Mouse (Mus musculus) neural tube, embryonic 11.5 days (tissue): Measurements from ENCODE around the gene Olfr1217. TPM values are rescaled to one million over a fixed set of nuclear protein-coding genes. Genes with fewer than 3 reads are reported as not detected.

Experiments used
- polyA plus RNA-seq: library from polyadenylated mRNA; unstranded; fragments of >200 nt; fragmentation: Nextera tagmentation; extraction: Ambion mirVana; gene quantifications from 2 replicates; pipeline ENCODE4 v1.2.1, GENCODE M21; 2014

The Olfr1217 gene
- polyA plus RNA-seq, 1 experiment from 2014 or later: not detected

Other genes with a start within 250 kb of the Olfr1217 start
- not detected in 2 replicates for gene Olfr1201, start 239.0 kb downstream of the Olfr1217 start, polyA plus RNA-seq
- gene Olfr1202, start 217.6 kb downstream of the Olfr1217 start, polyA plus RNA-seq: not detected in 2 replicates
- gene Olfr1205, start 202.3 kb downstream of the Olfr1217 start, polyA plus RNA-seq: not detected in 2 replicates
- gene Olfr1204, start 182.8 kb downstream of the Olfr1217 start, polyA plus RNA-seq: not detected in 2 replicates
- gene Olfr1206, start 168.8 kb downstream of the Olfr1217 start, polyA plus RNA-seq: not detected in 2 replicates
- gene Olfr1208, start 129.8 kb downstream of the Olfr1217 start, polyA plus RNA-seq: not detected in 2 replicates
- gene Olfr1209, start 116.9 kb downstream of the Olfr1217 start, polyA plus RNA-seq: not detected in 2 replicates
- not detected in 2 replicates for gene Olfr1211, start 94.0 kb downstream of the Olfr1217 start, polyA plus RNA-seq
- gene Olfr1212, start 78.1 kb downstream of the Olfr1217 start, polyA plus RNA-seq: not detected in 2 replicates
- gene Gm13762, start 51.8 kb downstream of the Olfr1217 start, polyA plus RNA-seq: not detected in 2 replicates
- gene Olfr1214, start 39.4 kb downstream of the Olfr1217 start, polyA plus RNA-seq: not detected in 2 replicates
- not detected in 2 replicates for gene Olfr1215, start 25.1 kb downstream of the Olfr1217 start, polyA plus RNA-seq
- not detected in 2 replicates for gene Olfr1216, start 13.7 kb downstream of the Olfr1217 start, polyA plus RNA-seq
- gene Olfr1218, start 29.1 kb upstream of the Olfr1217 start, polyA plus RNA-seq: not detected in 2 replicates
- gene Olfr1219, start 51.4 kb upstream of the Olfr1217 start, polyA plus RNA-seq: not detected in 2 replicates
- not detected in 2 replicates for gene Olfr1220, start 74.8 kb upstream of the Olfr1217 start, polyA plus RNA-seq
- not detected in 2 replicates for gene Olfr1221, start 85.2 kb upstream of the Olfr1217 start, polyA plus RNA-seq
- not detected in 2 replicates for gene Olfr1222, start 101.0 kb upstream of the Olfr1217 start, polyA plus RNA-seq
- gene Olfr1223, start 119.5 kb upstream of the Olfr1217 start, polyA plus RNA-seq: not detected in 2 replicates
- gene Olfr1224-ps1, start 132.0 kb upstream of the Olfr1217 start, polyA plus RNA-seq: not detected in 2 replicates
- not detected in 2 replicates for gene Olfr1225, start 142.6 kb upstream of the Olfr1217 start, polyA plus RNA-seq
- gene Olfr1226, start 168.0 kb upstream of the Olfr1217 start, polyA plus RNA-seq: not detected in 2 replicates
- gene Olfr1228, start 222.0 kb upstream of the Olfr1217 start, polyA plus RNA-seq: not detected in 2 replicates